Mouse (Mus musculus): ENCODE data around the gene Olfr588-ps1.

DNA sequence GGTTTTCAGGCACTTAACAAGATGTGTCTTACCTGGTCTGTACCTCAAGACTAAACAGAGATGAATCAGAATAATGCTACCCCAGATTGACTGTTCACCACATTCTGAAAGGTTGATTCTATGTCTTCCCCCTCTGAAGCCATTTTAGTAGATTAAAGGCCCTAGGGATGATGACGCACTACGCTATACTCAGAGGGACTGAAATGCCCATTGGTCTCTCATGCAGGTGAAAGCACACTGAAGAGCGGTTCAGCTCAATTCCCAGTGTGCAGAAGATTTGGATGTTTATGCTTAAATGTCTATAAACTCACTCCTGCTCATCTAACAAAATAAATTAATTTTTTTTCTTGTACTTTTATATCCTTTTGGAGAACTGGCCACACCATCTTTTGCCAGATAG is 15.1 kb upstream of the Olfr588-ps1 start, which contains the start of gene Olfr586:
- TF ChIP-seq CTCF (IDR thresholded peaks at IDR 0.05; ENCODE audit: extremely low read depth, insufficient read length, insufficient replicate concordance, low read depth, low read length) (no peak), POLR2A (IDR thresholded peaks at IDR 0.05; ENCODE audit: low read depth, low read length) (no peak)

Measured in small intestine, adult 2 months (tissue).